Mouse (Mus musculus) liver, postnatal 0 days (tissue): ENCODE measurements around the gene Atxn10. TPM values are rescaled to one million over a fixed set of nuclear protein-coding genes. Genes with fewer than 3 reads are reported as not detected.

ENCODE experiments used
- ATAC-seq: fragments of 200-750 bp; cut with Nextera tagmentation; 2 replicates; pipeline ENCODE4 v1.8.0; 2017; ENCODE audit warnings: mild to moderate bottlenecking, moderate library complexity
- DNase-seq: peaks from one replicate; pipeline ENCODE4 v3.0.0-alpha.2; 2016
- H3K27ac ChIP-seq: fragments of 300-500 bp; sonication (generic); 2 replicates; pipeline ENCODE4 v1.5.1; 2014; ENCODE audit warnings: antibody characterized with exemption, moderate library complexity, mild to moderate bottlenecking, low read depth
- H3K27me3 ChIP-seq: fragments of 300-500 bp; sonication (generic); 2 replicates; pipeline ENCODE4 v1.6.1; 2014; ENCODE audit warnings: low read length, control low read depth, mixed read lengths; ENCODE audit not compliant: insufficient read depth
- H3K36me3 ChIP-seq: fragments of 300-500 bp; sonication (generic); replicated peaks from 2 replicates; pipeline ENCODE4 v1.6.1; 2014; ENCODE audit warnings: mild to moderate bottlenecking, control low read depth, low read length, moderate library complexity, mixed read lengths; ENCODE audit not compliant: insufficient read depth
- H3K4me1 ChIP-seq: fragments of 300-500 bp; sonication (generic); 2 replicates; pipeline ENCODE4 v1.6.1; 2014; ENCODE audit warnings: antibody characterized with exemption, mild to moderate bottlenecking, control low read depth; ENCODE audit not compliant: insufficient read depth
- H3K4me2 ChIP-seq: fragments of 300-500 bp; sonication (generic); 2 replicates; pipeline ENCODE4 v1.6.1; 2014; ENCODE audit warnings: low read depth, mild to moderate bottlenecking, low read length, moderate library complexity, mixed read lengths
- H3K4me3 ChIP-seq: fragments of 300-500 bp; sonication (generic); 2 replicates; pipeline ENCODE4 v1.5.1; 2014; ENCODE audit warnings: low read depth, low read length
- H3K9ac ChIP-seq: fragments of 300-500 bp; sonication (generic); replicated peaks from 2 replicates; pipeline ENCODE4 v1.6.1; 2014; ENCODE audit warnings: mild to moderate bottlenecking, moderate library complexity
- H3K9me3 ChIP-seq: fragments of 300-500 bp; sonication (generic); 2 replicates; pipeline ENCODE4 v1.6.1; 2016; ENCODE audit warnings: mild to moderate bottlenecking, control low read depth, low read length, mixed read lengths
- CTCF ChIP-seq: sonication (generic); IDR thresholded peaks from 2 replicates; pipeline ENCODE4 v1.5.1; 2016; ENCODE audit warnings: antibody characterized with exemption, low read depth
- EP300 ChIP-seq: IDR thresholded peaks from 2 replicates; pipeline ENCODE4 v1.6.1; 2016; ENCODE audit warnings: antibody characterized with exemption, low read depth, mild to moderate bottlenecking
- WGBS: fragments of 180-500 bp; shearing (Covaris S2); extraction: QIAGEN DNeasy Blood & Tissue Kit; methylation state at CpG from one replicate; pipeline ENCODE4 v1.1.7; 2014; ENCODE audit not compliant: insufficient replicate concordance; 5-methylcytosine and 5-hydroxymethylcytosine counted together
- polyA plus RNA-seq: library from polyadenylated mRNA; unstranded; fragments of >200 nt; fragmentation: Nextera tagmentation; extraction: Ambion mirVana; gene quantifications from 2 replicates; pipeline ENCODE4 v1.2.1, GENCODE M21; 2015

Gene Atxn10
- polyA plus RNA-seq, 1 experiment from 2014 or later: 83.3 TPM

DNA sequence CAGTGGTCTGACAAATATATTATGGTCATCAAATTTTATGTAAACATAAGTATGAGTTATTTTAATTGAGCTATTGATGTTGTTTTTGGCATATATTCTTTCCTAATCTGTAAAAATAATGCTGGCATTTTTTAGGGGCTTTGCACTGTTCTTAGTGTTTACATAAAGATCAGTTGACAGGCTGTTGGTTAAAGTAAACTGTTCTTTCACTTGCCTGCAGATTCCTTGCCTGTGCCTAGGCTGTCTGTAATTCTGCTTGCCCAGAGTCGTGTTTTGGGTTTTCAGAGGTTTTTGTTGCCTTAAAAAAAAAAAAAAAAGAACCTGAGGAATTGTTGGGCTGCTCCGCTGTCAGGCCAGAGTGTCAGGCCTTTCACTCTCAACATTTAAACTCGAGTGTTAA, 33.7 kb downstream of the Atxn10 start:
- no peak for ATAC-seq
- DNase-seq: no peak
- H3K4me2 ChIP-seq: no peak overlapping the region
- H3K27ac ChIP-seq: no peak overlapping the region
- TF ChIP-seq CTCF: no peak
- no peak for TF ChIP-seq EP300
- no peaks in the 10 kb centered on the region for H3K27me3 ChIP-seq
- peaks cover 16% of the 10 kb centered on the region for H3K36me3 ChIP-seq
- H3K4me3 ChIP-seq: no peak overlapping the region
- no peaks in the 10 kb centered on the region for H3K4me1 ChIP-seq
- H3K9ac ChIP-seq: no peak overlapping the region
- H3K9me3 ChIP-seq: no peaks in the 10 kb centered on the region
- 40% methylated on average over 3 of the region's 3 CpGs for WGBS

DNA sequence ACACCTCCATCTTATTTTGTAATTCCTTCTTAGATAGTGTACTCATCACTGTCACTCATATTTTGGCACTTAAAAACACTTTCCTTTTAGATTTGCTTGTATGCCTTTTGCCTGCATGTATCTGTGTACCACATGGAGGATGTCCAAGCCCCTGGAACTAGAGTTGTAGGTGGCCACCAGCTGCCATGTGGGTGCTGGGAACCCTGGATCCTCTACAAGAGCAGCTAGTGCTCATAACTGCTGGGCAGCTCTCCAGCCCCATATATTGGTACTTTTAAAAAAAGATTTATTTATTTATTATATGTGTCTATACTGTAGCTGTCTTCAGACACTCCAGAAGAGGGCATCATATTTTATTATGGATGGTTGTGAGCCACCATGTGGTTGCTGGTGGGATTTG, 37.1 kb downstream of the Atxn10 start:
- Histone ChIP-seq H3K27ac (no peak overlapping the region), H3K36me3 (peaks cover 12% of the 10 kb centered on the region), H3K9me3 (no peaks in the 10 kb centered on the region), H3K4me3 (no peak overlapping the region), H3K9ac (no peak overlapping the region), H3K27me3 (no peaks in the 10 kb centered on the region), H3K4me2 (no peak overlapping the region), H3K4me1 (no peaks in the 10 kb centered on the region)
- no peak for DNase-seq
- ATAC-seq: no peak
- TF ChIP-seq CTCF: no peak

DNA sequence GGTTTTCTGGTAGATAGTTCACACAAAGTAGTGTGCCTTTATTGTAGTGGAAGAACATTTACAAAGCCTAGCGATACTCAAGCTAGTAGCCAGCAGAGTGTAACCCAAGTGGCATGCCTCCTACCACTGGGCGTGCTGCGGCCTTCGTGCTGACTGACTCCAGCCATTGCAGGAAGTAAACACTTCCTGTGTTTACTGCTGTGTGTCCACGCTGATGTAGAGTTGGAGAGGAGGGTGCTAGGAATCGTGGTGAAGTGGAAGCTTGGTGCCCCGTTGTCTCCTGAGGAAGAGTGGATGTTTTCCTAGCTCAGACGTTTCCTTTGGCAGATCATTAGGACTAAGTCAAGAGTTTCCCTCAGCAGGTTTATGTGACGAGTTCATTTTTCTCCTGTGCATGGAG, 47.4 kb downstream of the Atxn10 start:
- no peaks in the 10 kb centered on the region for H3K9me3 ChIP-seq
- H3K9ac ChIP-seq: no peak overlapping the region
- ATAC-seq: no peak
- TF ChIP-seq EP300 (no peak), CTCF (0 out of 2 replicates have a peak, but pooled peaks have one; percentile 8)
- H3K4me1 ChIP-seq: no peaks in the 10 kb centered on the region
- no peak overlapping the region for H3K4me2 ChIP-seq
- H3K27me3 ChIP-seq: no peaks in the 10 kb centered on the region
- H3K27ac ChIP-seq: no peak overlapping the region
- WGBS: 50% methylated on average over 9 of the region's 9 CpGs
- peaks cover 28% of the 10 kb centered on the region for H3K36me3 ChIP-seq
- no peak for DNase-seq
- no peak overlapping the region for H3K4me3 ChIP-seq

GRCm38 (mm10) chr15:85388696-85389095, 52.7 kb downstream of the Atxn10 start:
- H3K27me3 ChIP-seq: no peaks in the 10 kb centered on the region
- H3K9me3 ChIP-seq: no peaks in the 10 kb centered on the region
- no peak overlapping the region for H3K4me2 ChIP-seq
- ATAC-seq (no peak), DNase-seq (no peak)
- WGBS: 86% methylated on average over 3 of the region's 3 CpGs
- peaks cover 23% of the 10 kb centered on the region for H3K36me3 ChIP-seq
- no peak overlapping the region for H3K9ac ChIP-seq
- TF ChIP-seq CTCF: peak; percentile 51
- TF ChIP-seq EP300: no peak
- H3K27ac ChIP-seq: no peak overlapping the region
- no peaks in the 10 kb centered on the region for H3K4me1 ChIP-seq
- no peak overlapping the region for H3K4me3 ChIP-seq

- peaks cover 19% of the 10 kb centered on the region for H3K36me3 ChIP-seq
- no peak for DNase-seq
- H3K4me1 ChIP-seq: no peaks in the 10 kb centered on the region
- no peak overlapping the region for H3K9ac ChIP-seq
- H3K27ac ChIP-seq: no peak overlapping the region
- no peak overlapping the region for H3K4me2 ChIP-seq
- ATAC-seq: no peak
- no peaks in the 10 kb centered on the region for H3K27me3 ChIP-seq
- TF ChIP-seq EP300: no peak
- TF ChIP-seq CTCF: no peak
- no peaks in the 10 kb centered on the region for H3K9me3 ChIP-seq
- no peak overlapping the region for H3K4me3 ChIP-seq
- WGBS: 79% methylated on average over 4 of the region's 4 CpGs
Observed at GRCm38 (mm10) chr15:85389915-85390314, 53.9 kb downstream of the Atxn10 start.

GRCm38 (mm10) chr15:85395360-85395759, 59.3 kb downstream of the Atxn10 start:
- Histone ChIP-seq H3K27ac (no peak overlapping the region), H3K9ac (no peak overlapping the region), H3K4me2 (no peak overlapping the region), H3K4me3 (no peak overlapping the region), H3K4me1 (no peaks in the 10 kb centered on the region), H3K9me3 (no peaks in the 10 kb centered on the region), H3K36me3 (peaks cover 33% of the 10 kb centered on the region), H3K27me3 (no peaks in the 10 kb centered on the region)
- ATAC-seq (no peak), DNase-seq (no peak)
- TF ChIP-seq CTCF (no peak), EP300 (no peak)
- 78% methylated on average over 9 of the region's 9 CpGs for WGBS

- no peaks in the 10 kb centered on the region; the same call in 1 of the 2 replicates for H3K4me1 ChIP-seq
- H3K9me3 ChIP-seq: no peaks in the 10 kb centered on the region
- no peak overlapping the region for H3K4me3 ChIP-seq
- TF ChIP-seq CTCF: no peak
- no peak for TF ChIP-seq EP300
- no peak overlapping the region for H3K27ac ChIP-seq
- no peak overlapping the region for H3K4me2 ChIP-seq
- 74% methylated on average over 7 of the region's 7 CpGs for WGBS
- peaks cover 6% of the 10 kb centered on the region; the same call in 1 of the 2 replicates for H3K36me3 ChIP-seq
- ATAC-seq (no peak), DNase-seq (no peak)
- H3K9ac ChIP-seq: no peak overlapping the region
- no peaks in the 10 kb centered on the region for H3K27me3 ChIP-seq
Observed at GRCm38 (mm10) chr15:85401926-85402325, 65.9 kb downstream of the Atxn10 start.
